Mouse (Mus musculus): Measurements from ENCODE around the gene Gm9817. TPM values are rescaled to one million over a fixed set of nuclear protein-coding genes. Genes with fewer than 3 reads are reported as not detected.
"Not testable (repeated sequence)": the region's sequence is repeated elsewhere in the genome, so short reads cannot be mapped to it uniquely, and the experiment has no call there.

The Gm9817 gene
- not detected in 2 replicates for polyA plus RNA-seq (2016; fragmentation: Nextera tagmentation; extraction: Ambion mirVana)

GRCm38 (mm10) chr13:45078392-45078791 is at the start of gene Gm9817:
TSS of gene Gm9817 (plus strand) at chr13:45078692.
- H3K9me3 ChIP-seq; H3K27ac ChIP-seq (replicated peaks); H3K4me2 ChIP-seq (replicated peaks); ATAC-seq (ENCODE audit: low FRiP score, low read depth); H3K4me1 ChIP-seq; H3K36me3 ChIP-seq; H3K4me3 ChIP-seq; H3K9ac ChIP-seq (replicated peaks): not testable (repeated sequence)
- peaks cover 10% of the 10 kb centered on the region; the same call in 1 of the 2 replicates for H3K27me3 ChIP-seq
- WGBS: 66% methylated on average over 16 of the region's 16 CpGs

GRCm38 (mm10) chr13:45029791-45030190 is 48.7 kb upstream of the Gm9817 start:
- 79% methylated on average over 1 of the region's 1 CpGs for WGBS
- H3K9me3 ChIP-seq: no peaks in the 10 kb centered on the region

GRCm38 (mm10) chr13:45030830-45031229 is 47.7 kb upstream of the Gm9817 start:
- no peaks in the 10 kb centered on the region for H3K36me3 ChIP-seq
- 13% methylated on average over 12 of the region's 12 CpGs for WGBS
- no peak overlapping the region for H3K4me2 ChIP-seq (replicated peaks)
- no peaks in the 10 kb centered on the region; the same call in 1 of the 2 replicates for H3K27me3 ChIP-seq
- no peak overlapping the region for H3K9ac ChIP-seq (replicated peaks)
- no peak overlapping the region for H3K27ac ChIP-seq (replicated peaks)
- no peak for ATAC-seq (ENCODE audit: low FRiP score, low read depth)
- no peaks in the 10 kb centered on the region for H3K9me3 ChIP-seq
- H3K4me3 ChIP-seq: no peak overlapping the region
- no peaks in the 10 kb centered on the region for H3K4me1 ChIP-seq

More at GRCm38 (mm10) chr13:45029791-45030190, 48.7 kb upstream of the Gm9817 start:
- Histone ChIP-seq H3K27me3 (no peaks in the 10 kb centered on the region; the same call in 1 of the 2 replicates), H3K9ac (replicated peaks) (no peak overlapping the region), H3K4me1 (no peaks in the 10 kb centered on the region), H3K4me2 (replicated peaks) (no peak overlapping the region), H3K36me3 (no peaks in the 10 kb centered on the region), H3K27ac (replicated peaks) (no peak overlapping the region), H3K4me3 (no peak overlapping the region)
- ATAC-seq (ENCODE audit: low FRiP score, low read depth): no peak

GRCm38 (mm10) chr13:45031314-45031713 is 47.2 kb upstream of the Gm9817 start:
- Histone ChIP-seq H3K9ac (replicated peaks) (no peak overlapping the region), H3K4me3 (no peak overlapping the region), H3K36me3 (no peaks in the 10 kb centered on the region), H3K9me3 (no peaks in the 10 kb centered on the region), H3K27me3 (no peaks in the 10 kb centered on the region; the same call in 1 of the 2 replicates), H3K4me1 (no peaks in the 10 kb centered on the region), H3K27ac (replicated peaks) (no peak overlapping the region), H3K4me2 (replicated peaks) (no peak overlapping the region)
- ATAC-seq (ENCODE audit: low FRiP score, low read depth): no peak
- WGBS: 72% methylated on average over 10 of the region's 10 CpGs

GRCm38 (mm10) chr13:45031748-45032147 is 46.7 kb upstream of the Gm9817 start:
- Histone ChIP-seq H3K4me2 (replicated peaks) (no peak overlapping the region), H3K36me3 (no peaks in the 10 kb centered on the region), H3K4me1 (no peaks in the 10 kb centered on the region), H3K9me3 (no peaks in the 10 kb centered on the region), H3K4me3 (no peak overlapping the region), H3K9ac (replicated peaks) (no peak overlapping the region), H3K27ac (replicated peaks) (no peak overlapping the region), H3K27me3 (no peaks in the 10 kb centered on the region; the same call in 1 of the 2 replicates)
- WGBS: 72% methylated on average over 7 of the region's 7 CpGs
- no peak for ATAC-seq (ENCODE audit: low FRiP score, low read depth)

- no peaks in the 10 kb centered on the region for H3K36me3 ChIP-seq
- no peak overlapping the region for H3K27ac ChIP-seq (replicated peaks)
- 89% methylated on average over 4 of the region's 4 CpGs for WGBS
- ATAC-seq (ENCODE audit: low FRiP score, low read depth): no peak
- no peaks in the 10 kb centered on the region for H3K4me1 ChIP-seq
- H3K4me2 ChIP-seq (replicated peaks): no peak overlapping the region
- H3K4me3 ChIP-seq: no peak overlapping the region
- H3K27me3 ChIP-seq: no peaks in the 10 kb centered on the region; the same call in 1 of the 2 replicates
- H3K9ac ChIP-seq (replicated peaks): no peak overlapping the region
- no peaks in the 10 kb centered on the region for H3K9me3 ChIP-seq
Measured at GRCm38 (mm10) chr13:45032484-45032883, 46.0 kb upstream of the Gm9817 start.

- Histone ChIP-seq H3K9ac (replicated peaks) (no peak overlapping the region), H3K36me3 (no peaks in the 10 kb centered on the region), H3K9me3 (no peaks in the 10 kb centered on the region), H3K27ac (replicated peaks) (no peak overlapping the region), H3K4me1 (no peaks in the 10 kb centered on the region), H3K4me3 (no peak overlapping the region), H3K27me3 (no peaks in the 10 kb centered on the region; the same call in 1 of the 2 replicates), H3K4me2 (replicated peaks) (no peak overlapping the region)
- no peak for ATAC-seq (ENCODE audit: low FRiP score, low read depth)
- WGBS: 90% methylated on average over 10 of the region's 10 CpGs
Measured at GRCm38 (mm10) chr13:45033360-45033759, 45.1 kb upstream of the Gm9817 start.

- Histone ChIP-seq H3K27ac (replicated peaks) (no peak overlapping the region), H3K27me3 (no peaks in the 10 kb centered on the region; the same call in 1 of the 2 replicates), H3K9me3 (no peaks in the 10 kb centered on the region), H3K36me3 (no peaks in the 10 kb centered on the region), H3K4me3 (no peak overlapping the region), H3K4me1 (no peaks in the 10 kb centered on the region), H3K4me2 (replicated peaks) (no peak overlapping the region), H3K9ac (replicated peaks) (no peak overlapping the region)
- no peak for ATAC-seq (ENCODE audit: low FRiP score, low read depth)
- 84% methylated on average over 7 of the region's 7 CpGs for WGBS
Measured at GRCm38 (mm10) chr13:45034759-45035158, 43.7 kb upstream of the Gm9817 start.

GRCm38 (mm10) chr13:45036417-45036816 is 42.1 kb upstream of the Gm9817 start:
- Histone ChIP-seq H3K27me3 (no peaks in the 10 kb centered on the region; the same call in 1 of the 2 replicates), H3K4me1 (no peaks in the 10 kb centered on the region), H3K4me2 (replicated peaks) (no peak overlapping the region), H3K9me3 (no peaks in the 10 kb centered on the region), H3K4me3 (no peak overlapping the region), H3K27ac (replicated peaks) (no peak overlapping the region), H3K9ac (replicated peaks) (no peak overlapping the region), H3K36me3 (no peaks in the 10 kb centered on the region)
- WGBS: 87% methylated on average over 4 of the region's 4 CpGs
- no peak for ATAC-seq (ENCODE audit: low FRiP score, low read depth)

- Histone ChIP-seq H3K4me2 (replicated peaks) (no peak overlapping the region), H3K36me3 (no peaks in the 10 kb centered on the region), H3K4me3 (no peak overlapping the region), H3K9ac (replicated peaks) (no peak overlapping the region), H3K27me3 (no peaks in the 10 kb centered on the region), H3K27ac (replicated peaks) (no peak overlapping the region), H3K4me1 (no peaks in the 10 kb centered on the region), H3K9me3 (no peaks in the 10 kb centered on the region)
- WGBS: 78% methylated on average over 4 of the region's 4 CpGs
- no peak for ATAC-seq (ENCODE audit: low FRiP score, low read depth)
Measured at GRCm38 (mm10) chr13:45040195-45040594, 38.3 kb upstream of the Gm9817 start.

GRCm38 (mm10) chr13:45040741-45041140 is 37.8 kb upstream of the Gm9817 start:
- Histone ChIP-seq H3K4me3 (no peak overlapping the region), H3K9me3 (no peaks in the 10 kb centered on the region), H3K27me3 (no peaks in the 10 kb centered on the region), H3K4me1 (no peaks in the 10 kb centered on the region), H3K36me3 (no peaks in the 10 kb centered on the region), H3K9ac (replicated peaks) (no peak overlapping the region), H3K4me2 (replicated peaks) (no peak overlapping the region), H3K27ac (replicated peaks) (no peak overlapping the region)
- WGBS: 84% methylated on average over 7 of the region's 7 CpGs
- no peak for ATAC-seq (ENCODE audit: low FRiP score, low read depth)

- Histone ChIP-seq H3K27ac (replicated peaks) (no peak overlapping the region), H3K9me3 (no peaks in the 10 kb centered on the region)
- WGBS: 86% methylated on average over 3 of the region's 3 CpGs
Measured at GRCm38 (mm10) chr13:45043466-45043865, 35.0 kb upstream of the Gm9817 start.

More at GRCm38 (mm10) chr13:45043466-45043865, 35.0 kb upstream of the Gm9817 start:
- no peak overlapping the region for H3K4me3 ChIP-seq
- no peak overlapping the region for H3K9ac ChIP-seq (replicated peaks)
- H3K4me2 ChIP-seq (replicated peaks): no peak overlapping the region
- no peaks in the 10 kb centered on the region for H3K27me3 ChIP-seq
- no peaks in the 10 kb centered on the region for H3K4me1 ChIP-seq
- no peak for ATAC-seq (ENCODE audit: low FRiP score, low read depth)
- no peaks in the 10 kb centered on the region for H3K36me3 ChIP-seq

Measured in midbrain, embryonic 12.5 days (tissue).